Mouse (Mus musculus) brain, embryonic 14.5 days (tissue): ENCODE measurements around the gene Pacs1.

Source experiments
- CTCF ChIP-seq: fragments of 200-500 bp; IDR thresholded peaks from 2 replicates; pipeline ENCODE4 v1.5.1; 2012; ENCODE audit warnings: inconsistent platforms, mild to moderate bottlenecking, moderate library complexity, borderline replicate concordance; ENCODE audit not compliant: insufficient read depth, insufficient read length; ENCODE audit errors: extremely low read depth
- POLR2A ChIP-seq: fragments of 200-500 bp; IDR thresholded peaks from 2 replicates; pipeline ENCODE4 v1.6.1; 2012; ENCODE audit warnings: mild to moderate bottlenecking, inconsistent platforms, borderline replicate concordance; ENCODE audit not compliant: poor library complexity, insufficient read depth, insufficient read length, severe bottlenecking; ENCODE audit errors: extremely low read depth

DNA sequence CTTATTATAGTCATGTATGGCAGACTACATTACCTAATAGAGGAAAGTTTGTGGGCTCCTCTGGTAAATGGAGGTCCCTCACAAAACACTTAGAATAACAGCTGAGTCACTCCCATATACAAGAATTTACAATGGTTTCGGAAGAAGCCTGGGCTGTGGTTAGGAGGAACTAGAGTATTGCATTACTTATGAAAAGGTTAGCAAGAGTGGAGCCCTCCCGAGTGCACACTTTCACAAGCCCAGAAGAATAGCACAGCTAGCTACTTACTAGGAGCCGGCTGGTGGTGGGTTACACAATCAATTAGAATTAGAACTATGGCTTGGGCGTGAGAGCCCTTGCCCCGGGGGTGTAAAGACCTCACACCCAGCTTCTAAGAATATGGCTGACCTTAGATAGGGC lies 94.3 kb downstream of the Pacs1 start:
- TF ChIP-seq CTCF (no peak), POLR2A (no peak)
